Mouse (Mus musculus) thymus, adult 2 months (tissue): Measurements from ENCODE around the gene Mettl6. TPM values are rescaled to one million over a fixed set of nuclear protein-coding genes. Genes with fewer than 3 reads are reported as not detected.
A peak's percentile ranks its signal among the peaks of the same experiment; 100 is the strongest.

Experiments used
- DNase-seq: peaks from one replicate; pipeline ENCODE4 v3.0.0; 2021
- H3K27ac ChIP-seq: fragments of 200-500 bp; 2 replicates; pipeline ENCODE4 v1.5.1; 2012; ENCODE audit warnings: low read length, control low read depth; ENCODE audit not compliant: control insufficient read depth, insufficient read depth
- H3K27me3 ChIP-seq: fragments of 200-500 bp; 2 replicates; pipeline ENCODE4 v1.6.1; 2012; ENCODE audit warnings: mild to moderate bottlenecking, low read length, moderate library complexity, mixed read lengths; ENCODE audit not compliant: control insufficient read depth, insufficient read depth
- H3K36me3 ChIP-seq: fragments of 200-500 bp; 2 replicates; pipeline ENCODE4 v1.6.1; 2012; ENCODE audit warnings: mild to moderate bottlenecking, low read length, moderate library complexity; ENCODE audit not compliant: control insufficient read depth, insufficient read depth
- H3K4me1 ChIP-seq: fragments of 200-500 bp; replicated peaks from 2 replicates; pipeline ENCODE4 v1.6.1; 2012; ENCODE audit warnings: low read length; ENCODE audit not compliant: control insufficient read depth, insufficient read depth
- H3K4me3 ChIP-seq: fragments of 200-500 bp; 2 replicates; pipeline ENCODE4 v1.5.1; 2012; ENCODE audit warnings: mild to moderate bottlenecking, low read length, control low read depth, moderate library complexity; ENCODE audit not compliant: control insufficient read depth, insufficient read depth
- CTCF ChIP-seq: fragments of 200-500 bp; IDR thresholded peaks from 2 replicates; pipeline ENCODE4 v1.5.1; 2012; ENCODE audit warnings: mild to moderate bottlenecking, control low read depth, low read length, moderate library complexity, borderline replicate concordance; ENCODE audit not compliant: control insufficient read depth, poor library complexity, insufficient read depth; ENCODE audit errors: extremely low read depth
- POLR2A ChIP-seq: fragments of 200-500 bp; IDR thresholded peaks from 2 replicates; pipeline ENCODE4 v1.6.1; 2012; ENCODE audit warnings: mild to moderate bottlenecking, low read length, control low read depth, moderate library complexity; ENCODE audit not compliant: control insufficient read depth, poor library complexity, insufficient read depth; ENCODE audit errors: extremely low read depth
- WGBS: fragments of 180-500 bp; shearing (Covaris S2); methylation state at CpG from one replicate; pipeline ENCODE4 v1.1.7; 2018; 5-methylcytosine and 5-hydroxymethylcytosine counted together
- polyA plus RNA-seq: library from polyadenylated mRNA; depleted of rRNA; stranded (reverse); fragments of >200 nt; gene quantifications from 2 replicates; pipeline ENCODE4 v1.2.3, GENCODE M21; 2012

Mettl6 gene
- polyA plus RNA-seq, 1 experiment: 28.8 TPM

DNA sequence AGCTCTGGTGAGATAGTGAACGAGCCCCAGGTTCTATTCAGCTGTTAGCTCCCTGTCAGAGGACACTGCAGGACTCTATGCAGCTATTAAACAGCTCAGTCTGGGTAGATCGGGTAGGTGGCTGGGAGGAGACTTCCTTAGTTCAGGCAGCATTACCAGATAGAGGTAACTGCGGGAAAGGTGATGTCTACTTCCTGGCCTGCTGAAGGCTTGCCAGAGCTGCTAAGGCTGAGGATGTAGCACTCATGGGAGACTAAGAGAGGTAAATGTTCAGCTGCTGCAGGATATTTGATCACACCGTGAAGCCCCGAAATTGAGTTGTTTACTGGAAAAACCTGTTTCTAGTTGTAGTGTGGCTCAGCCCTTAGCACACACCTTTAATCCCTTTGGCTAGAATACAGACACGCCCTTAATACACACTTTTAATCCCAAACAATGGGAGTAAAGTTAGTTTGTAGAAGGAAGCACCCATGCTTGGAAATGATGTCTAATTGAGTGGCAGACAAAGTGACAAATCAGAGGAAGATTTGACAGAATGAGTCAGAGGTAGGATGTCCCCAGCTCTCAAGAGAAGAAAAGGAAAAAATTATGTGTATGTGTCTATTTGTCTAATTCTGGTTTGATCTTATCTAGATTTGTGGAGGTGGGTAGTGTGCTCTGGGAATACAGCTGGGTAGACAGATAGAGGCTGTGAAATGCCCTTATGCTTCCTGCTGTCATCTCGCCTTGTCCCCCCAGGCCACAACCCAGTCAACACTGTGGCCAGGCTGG is 30.4 kb upstream of the Mettl6 start:
- Histone ChIP-seq H3K36me3 (peaks cover 63% of the 10 kb centered on the region), H3K27me3 (no peaks in the 10 kb centered on the region), H3K4me3 (no peak overlapping the region), H3K27ac (peak overlapping the region; percentile 70), H3K4me1 (peaks cover 38% of the 10 kb centered on the region)
- no peak for DNase-seq
- 62% methylated on average over 7 of the region's 7 CpGs for WGBS
- no peak for TF ChIP-seq POLR2A

DNA sequence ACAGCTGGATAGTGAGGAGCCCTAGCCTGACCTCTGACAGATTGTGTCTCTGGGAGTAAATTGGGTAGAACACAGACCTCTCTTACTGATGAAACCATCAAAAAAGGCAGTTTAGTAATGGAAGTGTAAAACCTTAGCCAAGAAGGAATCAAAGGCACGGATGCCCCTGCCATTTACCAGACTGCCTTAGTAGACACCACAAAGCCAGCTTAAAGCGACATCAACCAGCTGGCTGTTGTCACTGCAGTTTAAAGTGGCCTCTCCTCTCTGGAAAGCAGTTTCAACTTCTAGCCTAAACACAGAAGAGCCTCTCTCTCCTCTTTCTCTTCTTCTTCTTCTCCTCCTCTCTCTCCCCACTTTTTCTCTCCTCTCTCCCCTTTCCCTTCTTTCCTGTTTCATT is 26.5 kb upstream of the Mettl6 start:
- DNase-seq: peak; percentile 58
- Histone ChIP-seq H3K36me3 (peaks cover 32% of the 10 kb centered on the region), H3K4me1 (peaks cover 44% of the 10 kb centered on the region), H3K4me3 (no peak overlapping the region), H3K27me3 (no peaks in the 10 kb centered on the region), H3K27ac (peak overlapping the region; percentile 16; the same call in 1 of the 2 replicates)
- WGBS: 13% methylated on average over 2 of the region's 2 CpGs
- TF ChIP-seq POLR2A (no peak), CTCF (no peak)

DNA sequence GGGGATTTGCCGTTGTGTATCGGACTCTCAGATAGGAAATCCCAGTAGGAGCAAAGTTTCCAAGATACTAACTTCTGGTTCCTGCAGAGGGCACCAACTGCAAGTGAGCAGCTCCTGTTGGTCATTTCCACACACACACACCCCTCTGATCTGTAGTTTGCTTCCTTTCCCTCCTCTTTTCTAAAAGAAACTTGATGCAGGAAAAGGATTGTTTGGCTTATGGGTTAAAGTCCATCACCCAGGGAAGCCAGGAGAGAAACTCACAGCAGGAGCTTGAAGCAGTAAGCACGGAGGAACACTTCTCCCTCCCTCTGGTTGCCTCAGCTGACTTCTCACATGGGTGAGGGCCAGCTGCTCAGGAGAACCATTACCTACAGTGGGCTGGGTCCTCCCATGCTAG is 24.3 kb upstream of the Mettl6 start:
- WGBS: 53% methylated on average over 3 of the region's 3 CpGs
- Histone ChIP-seq H3K27me3 (no peaks in the 10 kb centered on the region), H3K4me1 (peaks cover 42% of the 10 kb centered on the region), H3K36me3 (peaks cover 13% of the 10 kb centered on the region), H3K27ac (no peak overlapping the region), H3K4me3 (no peak overlapping the region)
- no peak for DNase-seq
- TF ChIP-seq CTCF: no peak
- no peak for TF ChIP-seq POLR2A

DNA sequence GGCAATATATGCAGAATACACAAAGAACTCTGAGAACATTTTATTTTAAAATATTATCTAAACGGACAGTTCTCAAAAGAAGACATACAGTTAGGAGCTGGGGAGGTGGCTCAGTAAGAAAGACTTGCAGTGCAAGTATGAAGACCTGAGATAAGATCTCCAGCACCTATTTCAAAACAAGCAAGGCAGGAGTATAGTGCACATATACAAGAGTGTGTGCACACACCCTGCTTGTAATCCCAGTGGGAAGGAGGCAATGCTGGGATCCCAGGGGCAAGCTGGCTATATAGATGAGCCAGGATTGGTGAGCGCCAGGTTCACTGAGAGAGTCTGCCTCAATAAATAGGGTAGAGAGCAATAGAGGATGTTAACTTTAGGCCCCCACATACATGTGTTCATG is 21.1 kb upstream of the Mettl6 start:
- Histone ChIP-seq H3K27me3 (no peaks in the 10 kb centered on the region), H3K4me3 (no peak overlapping the region), H3K36me3 (no peaks in the 10 kb centered on the region), H3K27ac (no peak overlapping the region), H3K4me1 (peaks cover 22% of the 10 kb centered on the region)
- no peak for DNase-seq
- TF ChIP-seq POLR2A: no peak
- TF ChIP-seq CTCF: no peak
- 87% methylated on average over 2 of the region's 2 CpGs for WGBS

DNA sequence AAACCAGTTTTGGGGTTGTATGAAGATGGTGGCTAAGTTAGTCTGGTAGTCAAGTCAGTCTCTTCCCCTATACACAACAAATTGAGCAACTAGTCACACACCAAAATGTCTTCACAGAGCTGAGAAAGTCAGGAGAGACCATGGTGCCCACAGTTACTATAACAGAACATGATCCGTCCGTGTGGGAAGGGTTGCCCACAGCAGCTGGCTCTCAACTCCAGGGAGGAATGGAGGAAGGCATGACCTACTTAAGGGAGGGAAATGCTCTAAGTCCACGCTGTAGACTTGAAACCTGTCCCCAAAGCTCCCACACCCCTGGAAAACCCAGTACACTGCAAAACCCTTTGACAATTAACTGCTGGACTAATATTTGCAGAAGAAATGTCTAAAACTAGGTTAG is 15.5 kb upstream of the Mettl6 start:
- 97% methylated on average over 3 of the region's 3 CpGs for WGBS

DNA sequence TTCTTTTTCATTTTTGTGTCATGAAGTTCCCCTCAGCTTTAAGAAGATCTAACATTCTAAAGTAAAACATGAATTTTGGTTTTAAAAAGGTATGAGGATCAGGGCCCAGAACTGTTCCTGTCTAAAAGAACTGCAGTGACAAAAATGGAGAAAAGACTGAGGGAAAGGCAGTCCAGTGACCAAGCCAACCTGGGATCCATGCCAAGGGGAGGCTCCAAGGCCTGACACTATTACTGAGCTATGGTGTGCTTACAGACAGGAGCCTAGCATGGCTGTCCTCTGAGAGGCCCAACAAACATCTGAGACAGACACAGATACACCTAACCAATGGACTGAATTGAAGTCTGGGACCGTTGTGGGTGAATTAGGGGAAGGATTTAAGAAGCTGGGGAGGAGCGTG is 15.1 kb upstream of the Mettl6 start:
- DNase-seq: no peak

More for the DNA sequence above, 15.5 kb upstream of the Mettl6 start:
- no peak for TF ChIP-seq POLR2A
- no peak for TF ChIP-seq CTCF
- peaks cover 50% of the 10 kb centered on the region for H3K36me3 ChIP-seq
- DNase-seq: no peak
- H3K27ac ChIP-seq: peak overlapping the region; percentile 8; the same call in 1 of the 2 replicates
- H3K4me3 ChIP-seq: no peak overlapping the region
- peaks cover 2% of the 10 kb centered on the region; the same call in 1 of the 2 replicates for H3K4me1 ChIP-seq
- no peaks in the 10 kb centered on the region for H3K27me3 ChIP-seq

DNA sequence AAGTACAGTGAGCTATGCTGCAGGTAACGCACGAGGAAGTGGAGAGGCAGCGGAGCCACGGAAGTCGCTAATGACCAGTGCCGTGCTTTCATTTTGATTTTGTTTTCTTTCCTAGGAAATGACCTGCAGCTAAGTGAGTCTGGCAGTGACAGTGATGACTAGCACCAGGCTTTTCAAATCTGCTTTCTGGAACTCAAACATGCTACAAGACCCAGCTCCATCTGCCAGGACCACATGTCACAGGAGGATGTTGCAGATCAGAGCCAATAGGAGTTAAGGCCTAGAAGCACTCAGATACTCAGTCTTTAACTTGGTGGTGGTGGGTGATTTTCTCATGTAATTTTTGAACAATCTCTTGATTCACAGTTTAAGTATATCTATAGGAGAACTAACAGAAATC is 11.6 kb upstream of the Mettl6 start:
- no peak for DNase-seq
- peaks cover 88% of the 10 kb centered on the region for H3K36me3 ChIP-seq
- TF ChIP-seq CTCF (no peak), POLR2A (no peak)
- no peak overlapping the region for H3K27ac ChIP-seq
- no peaks in the 10 kb centered on the region for H3K27me3 ChIP-seq
- WGBS: 96% methylated on average over 6 of the region's 6 CpGs
- peaks cover 2% of the 10 kb centered on the region; the same call in 1 of the 2 replicates for H3K4me1 ChIP-seq
- no peak overlapping the region for H3K4me3 ChIP-seq

More for the DNA sequence above, 15.1 kb upstream of the Mettl6 start:
- H3K36me3 ChIP-seq: peaks cover 54% of the 10 kb centered on the region
- no peak overlapping the region for H3K27ac ChIP-seq
- WGBS: 92% methylated on average over 2 of the region's 2 CpGs
- no peak for TF ChIP-seq CTCF
- no peak for TF ChIP-seq POLR2A
- H3K4me3 ChIP-seq: no peak overlapping the region
- no peaks in the 10 kb centered on the region for H3K27me3 ChIP-seq
- H3K4me1 ChIP-seq: peaks cover 2% of the 10 kb centered on the region; the same call in 1 of the 2 replicates
